Mouse (Mus musculus) ES-Bruce4 (cell line): ENCODE data around the gene Smc1b. TPM values are rescaled to one million over a fixed set of nuclear protein-coding genes. Genes with fewer than 3 reads are reported as not detected.
"Not testable (repeated sequence)": the region's sequence is repeated elsewhere in the genome, so short reads cannot be mapped to it uniquely, and the experiment has no call there.

Experiments
- H3K27ac ChIP-seq: 2 replicates; pipeline ENCODE4 v1.5.1; 2012; ENCODE audit warnings: low read length, inconsistent platforms; ENCODE audit not compliant: insufficient read depth
- H3K27me3 ChIP-seq: 2 replicates; pipeline ENCODE4 v1.6.1; 2012; ENCODE audit warnings: mild to moderate bottlenecking, low read length, inconsistent platforms; ENCODE audit not compliant: control insufficient read depth, poor library complexity, insufficient read depth, severe bottlenecking
- H3K36me3 ChIP-seq: 2 replicates; pipeline ENCODE4 v1.6.1; 2012; ENCODE audit warnings: inconsistent platforms, mild to moderate bottlenecking, low read length, moderate library complexity; ENCODE audit not compliant: control insufficient read depth, poor library complexity, insufficient read depth, severe bottlenecking
- H3K4me1 ChIP-seq: one replicate; pipeline ENCODE4 v1.8.1; 2011; ENCODE audit warnings: low read length; ENCODE audit not compliant: control insufficient read depth, insufficient read depth
- H3K4me3 ChIP-seq: 2 replicates; pipeline ENCODE4 v1.5.1; 2011; ENCODE audit warnings: low read depth, mild to moderate bottlenecking, low read length
- H3K9ac ChIP-seq: 2 replicates; pipeline ENCODE4 v1.6.1; 2012; ENCODE audit warnings: low read depth, mild to moderate bottlenecking, inconsistent platforms; ENCODE audit not compliant: poor library complexity, severe bottlenecking
- H3K9me3 ChIP-seq: replicated peaks from 2 replicates; pipeline ENCODE4 v1.6.1; 2012; ENCODE audit warnings: mild to moderate bottlenecking, low read length, inconsistent platforms; ENCODE audit not compliant: control insufficient read depth, poor library complexity, insufficient read depth, severe bottlenecking
- CTCF ChIP-seq: IDR thresholded peaks from one replicate; pipeline ENCODE4 v1.8.1; 2011; ENCODE audit warnings: low read depth, low read length
- EP300 ChIP-seq: IDR thresholded peaks from 2 replicates; pipeline ENCODE4 v1.6.1; 2011; ENCODE audit warnings: low read depth, low read length; ENCODE audit not compliant: insufficient read depth
- POLR2A ChIP-seq: IDR thresholded peaks from one replicate; pipeline ENCODE4 v1.8.1; 2011; ENCODE audit warnings: low read length; ENCODE audit not compliant: insufficient read depth
- polyA plus RNA-seq: library from polyadenylated mRNA; stranded (reverse); fragments of >200 nt; gene quantifications from 2 replicates; pipeline ENCODE4 v1.2.4, GENCODE M21; 2011; ENCODE audit warnings: low read depth; ENCODE audit not compliant: missing spikeins, insufficient read depth, insufficient read length

Gene Smc1b
- polyA plus RNA-seq, 1 experiment, result 4.8 TPM

GRCm38 (mm10) chr15:85037343-85037690 is 94.4 kb downstream of the Smc1b start:
- H3K27ac ChIP-seq, result no peak overlapping the region

GRCm38 (mm10) chr15:85036566-85037342 is 95.0 kb downstream of the Smc1b start:
- no peaks in the 10 kb centered on the region for H3K36me3 ChIP-seq
- TF ChIP-seq CTCF, result no peak
- TF ChIP-seq EP300, result no peak
- no peak for TF ChIP-seq POLR2A
- H3K4me1 ChIP-seq, result no peaks in the 10 kb centered on the region
- H3K9ac ChIP-seq, result peak overlapping the region; percentile 69
- H3K9me3 ChIP-seq, result no peaks in the 10 kb centered on the region
- H3K27me3 ChIP-seq, result no peaks in the 10 kb centered on the region
- 0 out of 2 replicates have a peak overlapping the region, but pooled peaks have one; percentile 2 for H3K27ac ChIP-seq
- H3K4me3 ChIP-seq, result peak overlapping the region; percentile 80

More at GRCm38 (mm10) chr15:85037343-85037690, 94.4 kb downstream of the Smc1b start:
- no peaks in the 10 kb centered on the region for H3K4me1 ChIP-seq
- TF ChIP-seq CTCF (no peak), EP300 (no peak), POLR2A (no peak)
- H3K4me3 ChIP-seq, result peak overlapping the region; percentile 80
- no peaks in the 10 kb centered on the region for H3K9me3 ChIP-seq
- H3K27me3 ChIP-seq, result no peaks in the 10 kb centered on the region
- peak overlapping the region; percentile 69 for H3K9ac ChIP-seq
- H3K36me3 ChIP-seq, result no peaks in the 10 kb centered on the region

DNA sequence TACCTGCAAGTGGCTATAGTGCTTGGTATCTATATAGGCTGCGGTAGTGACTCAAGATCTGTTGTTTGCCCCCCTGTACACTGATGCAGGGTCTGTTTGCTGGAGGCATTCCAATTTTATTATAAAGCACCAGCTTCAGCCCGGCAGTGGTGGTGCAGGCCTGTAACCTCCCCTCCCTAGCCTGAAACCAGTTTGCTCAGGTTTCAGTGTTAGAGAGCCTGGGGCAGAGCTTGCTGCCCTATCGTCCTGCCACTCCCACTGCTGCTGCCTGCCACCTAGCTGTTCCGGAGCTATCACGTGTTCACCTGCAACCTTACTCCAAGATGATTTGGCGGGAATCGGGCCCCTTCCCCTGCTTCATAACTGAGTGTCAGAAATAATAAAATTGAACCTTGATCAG is 97.8 kb downstream of the Smc1b start:
- H3K27ac ChIP-seq, H3K4me1 ChIP-seq, H3K9me3 ChIP-seq, H3K27me3 ChIP-seq, H3K4me3 ChIP-seq, H3K36me3 ChIP-seq: not testable (repeated sequence)
- peak overlapping the region; percentile 32; the same call in 1 of the 2 replicates for H3K9ac ChIP-seq

GRCm38 (mm10) chr15:85031866-85032265 is 99.9 kb downstream of the Smc1b start:
- Histone ChIP-seq H3K4me1 (no peaks in the 10 kb centered on the region), H3K36me3 (no peaks in the 10 kb centered on the region), H3K9me3 (no peaks in the 10 kb centered on the region), H3K27me3 (no peaks in the 10 kb centered on the region), H3K4me3 (no peak overlapping the region), H3K27ac (no peak overlapping the region), H3K9ac (no peak overlapping the region)
- no peak for TF ChIP-seq POLR2A
- TF ChIP-seq EP300, result no peak
- no peak for TF ChIP-seq CTCF

DNA sequence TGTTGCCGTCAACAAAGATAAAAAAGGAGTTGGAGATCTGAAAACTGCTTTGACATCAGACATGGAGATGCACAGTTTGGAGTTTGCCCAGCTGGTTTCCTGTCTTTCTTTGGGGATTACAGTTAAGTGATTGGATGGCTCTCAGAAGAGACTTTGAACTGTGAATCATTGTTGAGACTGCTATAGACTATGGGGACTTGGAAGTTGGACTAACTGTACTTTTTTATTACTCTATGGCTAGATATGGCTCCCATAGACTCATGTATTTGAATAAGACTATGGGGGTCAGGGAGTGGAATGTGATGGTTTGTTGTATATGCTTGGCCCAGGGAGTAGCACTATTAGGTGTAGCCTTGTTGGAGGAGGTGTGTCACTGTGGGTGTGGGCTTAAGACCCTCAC is 101.1 kb downstream of the Smc1b start:
- H3K9me3 ChIP-seq, H3K9ac ChIP-seq, H3K4me1 ChIP-seq, H3K27me3 ChIP-seq, H3K4me3 ChIP-seq, H3K36me3 ChIP-seq, H3K27ac ChIP-seq: not testable (repeated sequence)

DNA sequence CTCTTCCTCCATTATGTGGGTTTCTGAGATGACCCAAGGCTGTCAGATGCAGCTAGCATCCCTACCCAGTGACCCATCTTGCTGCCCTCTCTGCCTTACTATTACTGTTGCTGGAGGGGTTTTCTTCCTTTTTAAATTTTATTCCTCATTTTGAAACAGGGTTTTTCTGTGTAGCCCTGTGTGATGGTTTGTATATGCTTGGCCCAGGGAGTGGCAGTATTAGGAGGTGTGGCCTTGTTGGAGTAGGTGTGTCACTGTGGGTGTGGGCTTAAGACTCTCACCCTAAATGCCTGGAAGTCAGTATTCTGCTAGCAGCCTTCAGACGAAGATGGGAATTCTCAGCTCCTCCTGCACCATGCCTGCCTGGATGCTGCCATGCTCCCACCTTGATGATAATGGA is 103.1 kb downstream of the Smc1b start, which contains the start of gene Fam118a:
Gene Fam118a, plus strand, starts transcription at position 301 of the 400 bp plus-strand sequence.
- H3K9ac ChIP-seq, H3K9me3 ChIP-seq, H3K36me3 ChIP-seq, H3K4me3 ChIP-seq, H3K27me3 ChIP-seq, H3K4me1 ChIP-seq, H3K27ac ChIP-seq: not testable (repeated sequence)

DNA sequence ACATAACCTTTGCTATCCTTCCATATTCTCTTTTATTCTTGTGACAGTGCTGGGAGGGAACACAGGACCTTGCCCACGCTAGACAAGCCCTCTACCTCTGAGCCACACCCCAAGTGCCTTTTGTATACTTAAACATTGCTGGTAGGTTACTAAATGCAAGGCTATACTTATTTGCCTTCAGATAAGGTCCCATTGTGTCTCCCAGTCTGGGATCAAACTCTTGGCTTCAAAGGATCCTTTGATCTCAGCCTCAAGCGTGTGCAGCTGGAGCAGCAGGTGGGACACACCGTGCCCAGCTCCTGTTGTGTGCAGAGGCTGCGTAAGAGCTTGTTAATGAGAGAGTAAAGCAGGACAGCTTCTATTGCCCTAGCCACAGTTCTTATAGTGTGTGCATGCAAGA is 104.0 kb downstream of the Smc1b start:
- H3K27me3 ChIP-seq, result no peaks in the 10 kb centered on the region
- no peak overlapping the region for H3K4me3 ChIP-seq
- H3K4me1 ChIP-seq, result no peaks in the 10 kb centered on the region
- H3K27ac ChIP-seq, result no peak overlapping the region
- TF ChIP-seq CTCF (no peak), POLR2A (no peak), EP300 (no peak)
- H3K36me3 ChIP-seq, result no peaks in the 10 kb centered on the region
- H3K9me3 ChIP-seq, result no peaks in the 10 kb centered on the region
- no peak overlapping the region for H3K9ac ChIP-seq
